10 mouse cellular contexts compared by ENCODE assay signal in the genomic region with DNA sequence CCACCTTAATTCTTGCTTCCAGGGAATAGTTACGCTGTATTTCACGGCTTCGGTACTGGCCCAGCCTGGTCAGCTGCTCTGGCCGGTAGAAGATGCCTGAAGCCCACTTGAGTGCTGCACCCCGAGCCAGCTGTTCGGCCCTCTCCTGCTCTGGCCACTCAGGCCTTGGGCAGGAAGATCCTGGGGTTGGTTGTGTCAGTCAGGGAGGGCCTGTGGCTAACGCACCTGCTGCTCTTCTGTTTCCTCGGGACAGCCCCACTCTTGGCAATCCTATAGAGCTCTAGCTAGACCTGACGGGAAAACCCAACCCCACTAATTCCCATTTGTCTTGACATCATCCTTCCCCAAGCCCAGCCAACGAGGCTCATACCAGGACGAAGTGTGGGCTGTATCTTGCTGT. TPM values are rescaled to one million over a fixed set of nuclear protein-coding genes. Genes with fewer than 3 reads are reported as not detected.
DNase-seq lines count a peak whose midpoint lies in the region; ATAC-seq and TF ChIP-seq lines count a peak whose summit lies in the region.
"Had no signal": no experiment of that assay in that cellular context is flagged by ENCODE, and none has a peak within 500 bp of the region (broad histone marks: within the 10 kb centered on the region; RNA-seq: fewer than 3 reads in every experiment).

No protein-coding gene starts in this region.

- peaks cover 25% of the 10 kb centered on the region for H3K4me1 ChIP-seq in kidney, embryonic 16.5 days (ENCODE audit: insufficient read depth, low read length)
- H3K4me1 ChIP-seq in ES-E14 (ENCODE audit: control insufficient read depth in 2 of 2, insufficient read depth in 2 of 2, low read length in 2 of 2, poor library complexity in 1 of 2) = peaks cover 2 to 32% of the 10 kb centered on the region in 2 experiments; a peak in 3 of 4 replicates
- H3K4me1 ChIP-seq in liver, embryonic 12.5 days = peaks cover 47% of the 10 kb centered on the region

- no peaks in the 10 kb centered on the region for H3K9me3 ChIP-seq in kidney, embryonic 16.5 days (ENCODE audit: low read length)
- H3K9me3 ChIP-seq in ES-E14 (ENCODE audit: control insufficient read depth, insufficient read depth, low read depth, low read length) = no peaks in the 10 kb centered on the region
- H3K9me3 ChIP-seq in liver, embryonic 12.5 days (replicated peaks) = no peaks in the 10 kb centered on the region
- H3K9me3 ChIP-seq: limb, embryonic 15.5 days had no signal

- peak overlapping the region; percentile 66 for H3K27ac ChIP-seq in kidney, embryonic 16.5 days (ENCODE audit: low read length)
- no peak overlapping the region for H3K27ac ChIP-seq in ES-E14 (ENCODE audit: insufficient read depth, low read depth, low read length, poor library complexity, severe bottlenecking)
- peak overlapping the region; percentile 53; the same call in 1 of the 2 replicates for H3K27ac ChIP-seq in liver, embryonic 12.5 days
- H3K27ac ChIP-seq: limb, embryonic 15.5 days had no signal

- H3K27me3 ChIP-seq in kidney, embryonic 16.5 days (ENCODE audit: insufficient read depth, low read length) = peaks cover 6% of the 10 kb centered on the region
- H3K27me3 ChIP-seq in liver, embryonic 12.5 days (replicated peaks) = peaks cover 6% of the 10 kb centered on the region

- H3K4me2 ChIP-seq in kidney, embryonic 16.5 days (replicated peaks; ENCODE audit: low read depth, low read length) = peak overlapping the region; percentile 45
- peak overlapping the region; percentile 79 for H3K4me2 ChIP-seq in liver, embryonic 12.5 days
- H3K4me2 ChIP-seq: limb, embryonic 15.5 days had no signal

- H3K9ac ChIP-seq in kidney, embryonic 16.5 days (replicated peaks; ENCODE audit: low read length) = peak overlapping the region; percentile 24; the same call in 1 of the 2 replicates
- H3K9ac ChIP-seq in ES-E14 (ENCODE audit: insufficient read depth, low read depth, low read length, poor library complexity, severe bottlenecking) = peak overlapping the region; percentile 18; the same call in 1 of the 2 replicates
- H3K9ac ChIP-seq in liver, embryonic 12.5 days = no peak overlapping the region
- H3K9ac ChIP-seq: limb, embryonic 15.5 days had no signal

- in situ Hi-C loops in ES-E14 (cut with MboI; ENCODE audit: low sequenced_read_pairs in 2 of 2, unreplicated experiment in 2 of 2) = no loop called here

- DNase-seq in cerebellum, adult 9-11 months = peak; percentile 60
- no peak for DNase-seq in cerebellum, adult 9-10 months
- no peak for DNase-seq in kidney, adult 8-10 months
- DNase-seq in ES-E14 (ENCODE audit: low read depth, low spot score) = no peak
- DNase-seq in thymus, postnatal 25 days = no peak
- no peak for DNase-seq in adrenal gland, adult 18-20 months (ENCODE audit: low spot score in 2 of 2)

- H3K36me3 ChIP-seq in kidney, embryonic 16.5 days (ENCODE audit: insufficient read depth, low read length) = peaks cover 10% of the 10 kb centered on the region
- H3K36me3 ChIP-seq in ES-E14 (ENCODE audit: control insufficient read depth, insufficient read depth, low read length, poor library complexity, severe bottlenecking) = peaks cover 10% of the 10 kb centered on the region
- peaks cover 21% of the 10 kb centered on the region for H3K36me3 ChIP-seq in liver, embryonic 12.5 days

- no peak for ATAC-seq in kidney, embryonic 16.5 days (ENCODE audit: low FRiP score, low TSS enrichment)
- no peak for ATAC-seq in liver, embryonic 12.5 days
- ATAC-seq: forebrain, embryonic 16.5 days had no signal

- 69% methylated on average over 11 of the region's 11 CpGs for WGBS in kidney, embryonic 16.5 days
- 50% methylated on average over 11 of the region's 11 CpGs for WGBS in liver, embryonic 12.5 days (ENCODE audit: insufficient replicate concordance)

- peak overlapping the region; percentile 35 for H3K4me3 ChIP-seq in kidney, embryonic 16.5 days (ENCODE audit: low read length)
- H3K4me3 ChIP-seq in ES-E14 (ENCODE audit: insufficient read depth in 1 of 2, low read depth in 1 of 2, low read length in 2 of 2, poor library complexity in 1 of 2, severe bottlenecking in 1 of 2) = peak overlapping the region; percentile 36 to 57; a peak in 3 of 4 replicates
- peak overlapping the region; percentile 30 for H3K4me3 ChIP-seq in liver, embryonic 12.5 days
- H3K4me3 ChIP-seq: limb, embryonic 15.5 days had no signal

TF ChIP-seq in ES-E14, 5 proteins besides CTCF, POLR2A, EP300 and RAD21:
- TF ChIP-seq CHD2 (IDR thresholded peaks at IDR 0.05; ENCODE audit: low read depth, low read length) (no peak), ZNF384 (IDR thresholded peaks at IDR 0.05; ENCODE audit: low read depth, low read length) (no peak), HCFC1 (IDR thresholded peaks at IDR 0.05; ENCODE audit: borderline replicate concordance, insufficient read depth, low read length) (no peak), MAFK (IDR thresholded peaks at IDR 0.05; ENCODE audit: insufficient read depth, low read depth, low read length) (no peak), ZC3H11A (IDR thresholded peaks at IDR 0.05; ENCODE audit: borderline replicate concordance, low read depth, low read length) (no peak)

RNA-seq across cellular contexts. Expression of a gene that starts 0.6 kb away (rescaled TPM):
- 29.5 and 32.1 TPM in 2 replicates for polyA plus RNA-seq in kidney, embryonic 16.5 days (2015; fragmentation: Nextera tagmentation; extraction: Ambion mirVana)
- total RNA-seq in ES-E14 (2012; rRNA removed) = 22.0 and 33.5 TPM in 2 replicates
- 11.9 and 13.8 TPM in 2 replicates for polyA plus RNA-seq in liver, embryonic 12.5 days (2016; fragmentation: Nextera tagmentation; extraction: Ambion mirVana)
- total RNA-seq in adrenal gland, adult 18-20 months (2021) = 10 to 100 TPM; 15.6 to 17.2 TPM

RNA-seq across cellular contexts. Expression of a gene that starts 2.2 kb away (rescaled TPM):
- 90.1 and 108 TPM in 2 replicates for polyA plus RNA-seq in kidney, embryonic 16.5 days (2015; fragmentation: Nextera tagmentation; extraction: Ambion mirVana)
- 66.8 and 67.1 TPM in 2 replicates for total RNA-seq in ES-E14 (2012; rRNA removed)
- 239 TPM in 2 replicates for polyA plus RNA-seq in liver, embryonic 12.5 days (2016; fragmentation: Nextera tagmentation; extraction: Ambion mirVana)
- 10 to 100 TPM; 43.2 to 44.9 TPM for total RNA-seq in adrenal gland, adult 18-20 months (2021)

RNA-seq across cellular contexts. Expression of a gene that starts 5.6 kb away (rescaled TPM):
- 10.5 and 13.4 TPM in 2 replicates for polyA plus RNA-seq in kidney, embryonic 16.5 days (2015; fragmentation: Nextera tagmentation; extraction: Ambion mirVana)
- 3.9 and 4.2 TPM in 2 replicates for total RNA-seq in ES-E14 (2012; rRNA removed)
- polyA plus RNA-seq in liver, embryonic 12.5 days (2016; fragmentation: Nextera tagmentation; extraction: Ambion mirVana) = 1.6 TPM in 2 replicates
- total RNA-seq in adrenal gland, adult 18-20 months (2021) = 1 to 10 TPM; 2.2 to 2.8 TPM

RNA-seq across cellular contexts. Expression of a gene that starts 10.1 kb away (rescaled TPM):
- polyA plus RNA-seq in kidney, embryonic 16.5 days (2015; fragmentation: Nextera tagmentation; extraction: Ambion mirVana) = 13.3 and 13.9 TPM in 2 replicates
- 3.5 and 4.3 TPM in 2 replicates for total RNA-seq in ES-E14 (2012; rRNA removed)
- polyA plus RNA-seq in liver, embryonic 12.5 days (2016; fragmentation: Nextera tagmentation; extraction: Ambion mirVana) = 2.7 and 3.0 TPM in 2 replicates
- 1 to 10 TPM; 4.5 to 6.9 TPM for total RNA-seq in adrenal gland, adult 18-20 months (2021)

RNA-seq across cellular contexts. Expression of a gene that starts 19.3 kb away (rescaled TPM):
- polyA plus RNA-seq in kidney, embryonic 16.5 days (2015; fragmentation: Nextera tagmentation; extraction: Ambion mirVana) = 1.2 and 1.4 TPM in 2 replicates
- total RNA-seq in ES-E14 (2012; rRNA removed) = 0.85 and 1.0 TPM in 2 replicates
- polyA plus RNA-seq in liver, embryonic 12.5 days (2016; fragmentation: Nextera tagmentation; extraction: Ambion mirVana) = 0.12 and 0.18 TPM in 2 replicates
- total RNA-seq in adrenal gland, adult 18-20 months (2021) = 10 to 100 TPM in 1 of 2 experiments, 1 to 10 TPM in 1; 6.7 to 20.3 TPM
